Mouse (Mus musculus): ENCODE results near the gene Pyroxd1.

DNA sequence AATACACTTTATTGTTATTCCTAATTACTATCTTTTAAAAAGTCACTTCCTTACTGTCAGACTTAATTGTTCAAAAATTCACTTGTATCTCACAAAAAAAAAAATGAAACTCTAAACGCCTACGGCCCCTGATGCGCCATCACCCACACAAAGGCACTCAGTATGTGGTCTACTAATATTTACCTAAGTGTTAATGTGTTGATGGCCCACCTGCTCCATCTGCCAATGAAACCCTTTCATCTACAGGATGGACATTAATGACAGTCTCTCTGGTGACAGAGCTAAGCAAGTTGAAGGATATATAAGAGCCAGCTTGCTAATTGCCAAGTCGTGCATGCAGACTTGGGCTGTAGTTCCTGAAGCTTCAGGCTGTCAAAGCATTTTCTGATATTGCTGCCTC lies 47.4 kb upstream of the Pyroxd1 start, which contains the start of gene Iapp:
- TF ChIP-seq CTCF (IDR thresholded peaks at IDR 0.05; ENCODE audit: low read depth) (no peak), EP300 (IDR thresholded peaks at IDR 0.05; ENCODE audit: low read depth) (no peak)

Measured in liver, embryonic 14.5 days (tissue).